Mouse (Mus musculus): ENCODE measurements around the gene E2f1. TPM values are rescaled to one million over a fixed set of nuclear protein-coding genes. Genes with fewer than 3 reads are reported as not detected.

E2f1 gene
- polyA plus RNA-seq, 1 experiment = 21.5 TPM

GRCm38 (mm10) chr2:154555235-154555634 lies 14.5 kb downstream of the E2f1 start:
- TF ChIP-seq CTCF (IDR thresholded peaks at IDR 0.05; ENCODE audit: borderline replicate concordance, insufficient read depth, low read length) (no peak), POLR2A (IDR thresholded peaks at IDR 0.05; ENCODE audit: low read depth, low read length) (no peak)
- no peak overlapping the region for H3K4me3 ChIP-seq (ENCODE audit: insufficient read depth, low read length)
- no peak overlapping the region for H3K27ac ChIP-seq (ENCODE audit: insufficient read depth, low read length)
- no peaks in the 10 kb centered on the region for H3K4me1 ChIP-seq (ENCODE audit: control insufficient read depth, insufficient read depth, low read length)

DNA sequence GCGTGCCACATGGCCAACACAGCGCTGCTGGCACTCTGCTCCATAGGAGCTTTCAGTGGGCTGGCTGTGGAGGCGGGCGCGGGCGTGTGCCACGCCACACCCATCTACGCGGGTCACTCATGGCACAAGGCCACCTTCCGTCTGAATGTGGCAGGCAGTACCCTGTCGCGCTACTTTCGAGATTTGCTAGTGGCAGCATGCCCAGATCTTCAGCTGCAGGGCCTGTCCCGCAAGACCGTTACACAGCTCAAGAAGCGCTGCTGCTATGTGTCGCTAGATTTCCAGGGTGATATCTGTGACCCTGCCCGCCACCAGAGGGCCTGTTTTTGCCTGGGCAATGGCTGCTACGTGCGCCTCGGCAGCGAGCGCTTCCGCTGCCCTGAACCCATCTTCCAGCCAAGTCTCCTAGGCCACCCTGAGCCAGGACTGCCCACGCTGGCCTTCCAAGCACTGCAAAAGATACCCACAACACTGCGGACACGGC lies 17.2 kb downstream of the E2f1 start:
- TF ChIP-seq POLR2A (IDR thresholded peaks at IDR 0.05; ENCODE audit: low read depth, low read length) = no peak
- TF ChIP-seq CTCF (IDR thresholded peaks at IDR 0.05; ENCODE audit: borderline replicate concordance, insufficient read depth, low read length) = peak; percentile 48; the same call in 1 of the 2 replicates
- Histone ChIP-seq H3K4me3 (ENCODE audit: insufficient read depth, low read length) (no peak overlapping the region), H3K4me1 (ENCODE audit: control insufficient read depth, insufficient read depth, low read length) (no peaks in the 10 kb centered on the region), H3K27ac (ENCODE audit: insufficient read depth, low read length) (no peak overlapping the region)

DNA sequence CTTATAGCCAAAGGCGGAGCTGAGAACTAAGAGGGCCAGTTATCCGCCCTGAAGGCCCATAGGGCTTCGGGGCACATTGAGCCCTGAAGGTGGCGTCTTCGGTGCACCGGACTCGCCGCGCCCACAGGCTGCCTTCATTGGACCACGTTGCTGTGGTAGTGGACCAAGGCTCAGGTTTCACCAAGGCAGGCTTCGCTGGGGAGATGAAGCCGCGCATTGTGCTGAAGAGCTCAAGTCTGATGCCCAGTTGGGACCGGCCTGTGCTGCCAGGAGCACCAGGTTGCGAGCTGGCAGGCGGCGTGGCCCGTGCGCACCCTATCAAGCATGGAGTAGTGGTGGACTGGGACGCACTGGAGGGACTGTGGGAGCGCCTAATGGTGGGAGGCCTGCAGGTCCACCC lies 17.8 kb downstream of the E2f1 start:
- Histone ChIP-seq H3K4me1 (ENCODE audit: control insufficient read depth, insufficient read depth, low read length) (no peaks in the 10 kb centered on the region), H3K27ac (ENCODE audit: insufficient read depth, low read length) (no peak overlapping the region), H3K4me3 (ENCODE audit: insufficient read depth, low read length) (no peak overlapping the region)
- no peak for TF ChIP-seq CTCF (IDR thresholded peaks at IDR 0.05; ENCODE audit: borderline replicate concordance, insufficient read depth, low read length)
- no peak for TF ChIP-seq POLR2A (IDR thresholded peaks at IDR 0.05; ENCODE audit: low read depth, low read length)

DNA sequence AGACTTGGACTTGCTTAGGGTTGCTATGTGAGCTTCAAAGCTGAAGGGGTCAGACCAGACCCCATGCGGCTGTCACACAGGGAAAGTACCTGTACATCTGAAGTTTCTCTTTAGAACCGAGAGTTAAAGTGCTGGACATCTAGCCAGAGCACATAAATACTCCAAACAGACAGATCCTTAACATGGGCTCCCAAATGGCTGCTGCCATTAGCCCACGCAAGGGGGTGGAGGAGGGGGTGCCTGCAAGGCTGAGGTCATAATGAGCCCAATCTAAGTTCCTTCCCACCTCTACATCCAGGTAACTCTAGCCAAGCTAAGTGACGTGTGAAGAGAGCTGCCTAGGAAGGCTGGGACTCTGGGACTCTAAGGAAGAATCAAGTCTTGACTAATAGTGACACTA lies 18.2 kb downstream of the E2f1 start, which contains the start of gene Actl10:
TSS of gene Actl10 (plus strand) at position 301 of the 400 bp plus-strand sequence.
- Histone ChIP-seq H3K4me1 (ENCODE audit: control insufficient read depth, insufficient read depth, low read length) (no peaks in the 10 kb centered on the region), H3K27ac (ENCODE audit: insufficient read depth, low read length) (no peak within 1 kb of the TSS), H3K4me3 (ENCODE audit: insufficient read depth, low read length) (no peak within 1 kb of the TSS)
- no peak for TF ChIP-seq POLR2A (IDR thresholded peaks at IDR 0.05; ENCODE audit: low read depth, low read length)
- TF ChIP-seq CTCF (IDR thresholded peaks at IDR 0.05; ENCODE audit: borderline replicate concordance, insufficient read depth, low read length) = no peak

- Histone ChIP-seq H3K4me1 (ENCODE audit: control insufficient read depth, insufficient read depth, low read length) (no peaks in the 10 kb centered on the region), H3K4me3 (ENCODE audit: insufficient read depth, low read length) (no peak overlapping the region), H3K27ac (ENCODE audit: insufficient read depth, low read length) (no peak overlapping the region)
- TF ChIP-seq CTCF (IDR thresholded peaks at IDR 0.05; ENCODE audit: borderline replicate concordance, insufficient read depth, low read length) (no peak), POLR2A (IDR thresholded peaks at IDR 0.05; ENCODE audit: low read depth, low read length) (no peak)
Observed at GRCm38 (mm10) chr2:154550937-154551336, 18.8 kb downstream of the E2f1 start.

- TF ChIP-seq CTCF (IDR thresholded peaks at IDR 0.05; ENCODE audit: borderline replicate concordance, insufficient read depth, low read length) (no peak), POLR2A (IDR thresholded peaks at IDR 0.05; ENCODE audit: low read depth, low read length) (no peak)
- Histone ChIP-seq H3K4me1 (ENCODE audit: control insufficient read depth, insufficient read depth, low read length) (no peaks in the 10 kb centered on the region), H3K4me3 (ENCODE audit: insufficient read depth, low read length) (no peak overlapping the region), H3K27ac (ENCODE audit: insufficient read depth, low read length) (no peak overlapping the region)
Observed at GRCm38 (mm10) chr2:154549886-154550189, 19.9 kb downstream of the E2f1 start.

- no peaks in the 10 kb centered on the region for H3K4me1 ChIP-seq (ENCODE audit: control insufficient read depth, insufficient read depth, low read length)
- TF ChIP-seq CTCF (IDR thresholded peaks at IDR 0.05; ENCODE audit: borderline replicate concordance, insufficient read depth, low read length) (no peak), POLR2A (IDR thresholded peaks at IDR 0.05; ENCODE audit: low read depth, low read length) (peak; percentile 49)
- H3K4me3 ChIP-seq (ENCODE audit: insufficient read depth, low read length) = 0 out of 2 replicates have a peak overlapping the region, but pooled peaks have one; percentile 8
- H3K27ac ChIP-seq (ENCODE audit: insufficient read depth, low read length) = no peak overlapping the region
Observed at GRCm38 (mm10) chr2:154549127-154549885, 20.4 kb downstream of the E2f1 start.

DNA sequence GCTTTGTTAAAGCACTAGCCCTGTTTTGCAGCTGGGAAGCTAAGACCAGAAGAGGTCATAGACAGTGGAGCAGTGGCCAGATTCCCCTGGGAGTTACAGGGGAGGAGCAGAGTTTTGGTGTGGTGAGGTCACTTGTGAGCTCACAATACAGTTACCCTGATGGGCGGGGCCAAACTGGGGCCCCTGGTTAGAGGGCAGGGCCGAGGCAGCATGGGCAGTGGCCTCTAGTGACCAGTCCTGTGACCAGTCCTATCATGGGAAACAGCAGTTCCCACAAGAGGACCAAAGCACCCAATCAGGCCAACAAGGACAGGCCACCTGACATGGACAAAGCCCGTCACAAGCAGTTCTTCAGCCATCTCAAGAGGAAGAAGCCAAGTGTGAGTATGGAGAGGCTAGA lies 21.0 kb downstream of the E2f1 start:
- Histone ChIP-seq H3K27ac (ENCODE audit: insufficient read depth, low read length) (no peak overlapping the region), H3K4me1 (ENCODE audit: control insufficient read depth, insufficient read depth, low read length) (no peaks in the 10 kb centered on the region), H3K4me3 (ENCODE audit: insufficient read depth, low read length) (no peak overlapping the region)
- TF ChIP-seq CTCF (IDR thresholded peaks at IDR 0.05; ENCODE audit: borderline replicate concordance, insufficient read depth, low read length) = no peak
- TF ChIP-seq POLR2A (IDR thresholded peaks at IDR 0.05; ENCODE audit: low read depth, low read length) = no peak

GRCm38 (mm10) chr2:154546711-154547110 lies 23.0 kb downstream of the E2f1 start, which contains the start of gene 1700003F12Rik:
Gene 1700003F12Rik (plus strand): TSS chr2:154547085.
- no peaks in the 10 kb centered on the region for H3K4me1 ChIP-seq (ENCODE audit: control insufficient read depth, insufficient read depth, low read length)
- no peak within 1 kb of the TSS for H3K27ac ChIP-seq (ENCODE audit: insufficient read depth, low read length)
- TF ChIP-seq CTCF (IDR thresholded peaks at IDR 0.05; ENCODE audit: borderline replicate concordance, insufficient read depth, low read length) = no peak
- no peak for TF ChIP-seq POLR2A (IDR thresholded peaks at IDR 0.05; ENCODE audit: low read depth, low read length)
- no peak within 1 kb of the TSS for H3K4me3 ChIP-seq (ENCODE audit: insufficient read depth, low read length)

- H3K27ac ChIP-seq (ENCODE audit: insufficient read depth, low read length) = no peak overlapping the region
Observed at GRCm38 (mm10) chr2:154543567-154544347, 25.9 kb downstream of the E2f1 start.

More at GRCm38 (mm10) chr2:154543567-154544347, 25.9 kb downstream of the E2f1 start:
- Histone ChIP-seq H3K4me3 (ENCODE audit: insufficient read depth, low read length) (no peak overlapping the region), H3K4me1 (ENCODE audit: control insufficient read depth, insufficient read depth, low read length) (no peaks in the 10 kb centered on the region)
- no peak for TF ChIP-seq POLR2A (IDR thresholded peaks at IDR 0.05; ENCODE audit: low read depth, low read length)
- TF ChIP-seq CTCF (IDR thresholded peaks at IDR 0.05; ENCODE audit: borderline replicate concordance, insufficient read depth, low read length) = no peak

Measured in embryonic fibroblast, embryonic 13.5 days (primary cell).